Mouse (Mus musculus) lung, postnatal 0 days (tissue): ENCODE data around the gene Atp6v0a1. TPM values are rescaled to one million over a fixed set of nuclear protein-coding genes. Genes with fewer than 3 reads are reported as not detected.

Experiments used
- ATAC-seq: fragments of 200-750 bp; cut with Nextera tagmentation; 2 replicates; pipeline ENCODE4 v1.8.0; 2017; ENCODE audit warnings: moderate library complexity
- DNase-seq: peaks from one replicate; pipeline ENCODE4 v3.0.0-alpha.2; 2016; ENCODE audit warnings: low spot score
- H3K27ac ChIP-seq: fragments of 300-500 bp; sonication (generic); 2 replicates; pipeline ENCODE4 v1.5.1; 2014; ENCODE audit warnings: antibody characterized with exemption, mild to moderate bottlenecking, low read length, mixed read lengths
- H3K27me3 ChIP-seq: fragments of 300-500 bp; sonication (generic); replicated peaks from 2 replicates; pipeline ENCODE4 v1.6.1; 2014; ENCODE audit warnings: low read length, mixed read lengths; ENCODE audit not compliant: insufficient read depth
- H3K36me3 ChIP-seq: fragments of 300-500 bp; sonication (generic); 2 replicates; pipeline ENCODE4 v1.6.1; 2014; ENCODE audit warnings: low read length, mixed read lengths; ENCODE audit not compliant: insufficient read depth
- H3K4me1 ChIP-seq: fragments of 300-500 bp; sonication (generic); 2 replicates; pipeline ENCODE4 v1.6.1; 2014; ENCODE audit warnings: antibody characterized with exemption, low read depth, low read length, mixed read lengths; ENCODE audit not compliant: insufficient read depth
- H3K4me2 ChIP-seq: fragments of 300-500 bp; sonication (generic); replicated peaks from 2 replicates; pipeline ENCODE4 v1.6.1; 2014; ENCODE audit warnings: low read depth, mild to moderate bottlenecking, low read length, moderate library complexity, mixed read lengths
- H3K4me3 ChIP-seq: fragments of 300-500 bp; sonication (generic); 2 replicates; pipeline ENCODE4 v1.5.1; 2014; ENCODE audit warnings: low read depth, low read length
- H3K9ac ChIP-seq: fragments of 300-500 bp; sonication (generic); replicated peaks from 2 replicates; pipeline ENCODE4 v1.6.1; 2014; ENCODE audit warnings: low read depth, mild to moderate bottlenecking
- H3K9me3 ChIP-seq: fragments of 300-500 bp; sonication (generic); 2 replicates; pipeline ENCODE4 v1.6.1; 2016; ENCODE audit warnings: low read length, mixed read lengths
- CTCF ChIP-seq: IDR thresholded peaks from 2 replicates; pipeline ENCODE4 v1.5.1; 2016; ENCODE audit warnings: antibody characterized with exemption, mild to moderate bottlenecking
- EP300 ChIP-seq: IDR thresholded peaks from 2 replicates; pipeline ENCODE4 v1.6.1; 2016; ENCODE audit warnings: antibody characterized with exemption, mild to moderate bottlenecking, control low read depth
- WGBS: fragments of 180-500 bp; shearing (Covaris S2); extraction: QIAGEN DNeasy Blood & Tissue Kit; methylation state at CpG from one replicate; pipeline ENCODE4 v1.1.7; 2014; 5-methylcytosine and 5-hydroxymethylcytosine counted together
- polyA plus RNA-seq: library from polyadenylated mRNA; unstranded; fragments of >200 nt; fragmentation: Nextera tagmentation; extraction: Ambion mirVana; gene quantifications from 2 replicates; pipeline ENCODE4 v1.2.1, GENCODE M21; 2015

Atp6v0a1 gene
- polyA plus RNA-seq, 1 experiment from 2014 or later: 51.3 TPM

DNA sequence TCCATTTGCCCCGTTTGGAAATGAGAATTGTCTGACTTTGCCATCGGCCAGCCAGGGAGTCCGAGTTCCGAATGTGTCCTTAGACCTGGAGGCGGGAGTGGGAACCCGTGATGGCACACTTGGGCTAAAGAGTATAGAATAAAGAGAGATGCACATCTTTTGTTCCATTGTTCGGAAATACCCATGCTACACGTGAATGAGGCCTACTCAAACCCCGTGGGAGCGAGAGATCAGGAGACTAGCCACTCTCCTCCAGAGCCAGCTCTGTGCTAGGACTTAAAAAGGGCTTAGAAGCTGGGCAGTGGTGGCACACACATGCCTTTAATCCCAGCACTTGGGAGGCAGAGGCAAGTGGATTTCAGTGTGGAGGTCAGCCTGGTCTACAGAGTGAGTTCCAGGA lies 50.2 kb downstream of the Atp6v0a1 start:
- Histone ChIP-seq H3K9me3 (no peaks in the 10 kb centered on the region), H3K36me3 (peaks cover 8% of the 10 kb centered on the region; the same call in 1 of the 2 replicates), H3K4me3 (no peak overlapping the region), H3K9ac (no peak overlapping the region), H3K4me2 (no peak overlapping the region), H3K27ac (peak overlapping the region; percentile 90), H3K4me1 (peaks cover 60% of the 10 kb centered on the region), H3K27me3 (no peaks in the 10 kb centered on the region)
- DNase-seq: no peak
- ATAC-seq: no peak
- 85% methylated on average over 10 of the region's 10 CpGs for WGBS
- TF ChIP-seq EP300: no peak
- TF ChIP-seq CTCF: no peak

DNA sequence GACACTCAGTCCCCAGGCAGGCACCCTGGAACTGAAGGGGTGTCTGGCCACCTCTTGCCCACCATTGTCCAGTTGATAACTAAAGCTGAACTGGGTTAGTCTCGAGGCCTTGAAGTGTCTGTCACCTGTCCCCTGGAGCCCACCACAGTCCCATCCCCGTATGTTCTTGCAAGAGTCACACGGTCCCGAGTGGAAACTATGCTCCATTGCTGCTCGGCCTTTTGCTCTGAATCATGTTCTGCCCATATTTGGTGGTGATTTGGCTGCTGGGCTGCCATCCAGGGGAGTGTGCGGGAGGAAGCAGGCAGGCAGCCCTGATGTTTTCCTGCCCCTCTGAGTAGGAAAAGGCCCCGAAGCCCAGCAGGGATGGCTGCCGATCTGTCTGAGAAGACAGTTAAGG lies 50.9 kb downstream of the Atp6v0a1 start:
- H3K9me3 ChIP-seq: no peaks in the 10 kb centered on the region
- H3K27ac ChIP-seq: peak overlapping the region; percentile 90
- peaks cover 60% of the 10 kb centered on the region for H3K4me1 ChIP-seq
- DNase-seq (peak; percentile 85), ATAC-seq (0 out of 2 replicates have a peak, but pooled peaks have one; percentile 3)
- H3K4me3 ChIP-seq: no peak overlapping the region
- TF ChIP-seq EP300 (peak; percentile 49; the same call in 1 of the 2 replicates), CTCF (no peak)
- no peaks in the 10 kb centered on the region for H3K27me3 ChIP-seq
- peaks cover 5% of the 10 kb centered on the region; the same call in 1 of the 2 replicates for H3K36me3 ChIP-seq
- 15% methylated on average over 8 of the region's 8 CpGs for WGBS
- no peak overlapping the region for H3K9ac ChIP-seq
- H3K4me2 ChIP-seq: no peak overlapping the region

DNA sequence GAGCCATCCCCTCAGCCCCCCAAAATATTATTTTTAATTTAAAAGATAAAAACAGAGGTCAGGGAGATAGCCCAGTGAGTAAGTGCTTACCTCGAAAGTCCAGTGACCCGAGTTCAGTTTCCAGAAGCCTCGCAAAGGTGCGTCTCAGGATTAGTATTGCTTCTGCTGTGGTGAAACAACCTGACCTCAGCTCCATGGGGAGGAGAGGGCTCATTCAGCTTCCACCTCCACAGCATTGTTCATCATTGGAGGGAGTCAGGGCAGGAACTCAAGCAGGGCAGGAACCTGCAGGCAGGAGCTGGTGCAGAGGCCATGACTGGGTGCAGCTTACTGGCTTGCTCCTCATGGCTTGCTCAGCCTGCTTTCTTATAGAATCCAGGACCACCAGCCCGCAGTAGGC lies 51.8 kb downstream of the Atp6v0a1 start:
- ATAC-seq (no peak), DNase-seq (no peak)
- Histone ChIP-seq H3K4me2 (no peak overlapping the region), H3K27me3 (no peaks in the 10 kb centered on the region), H3K4me3 (no peak overlapping the region), H3K9me3 (no peaks in the 10 kb centered on the region), H3K36me3 (no peaks in the 10 kb centered on the region), H3K27ac (peak overlapping the region; percentile 97; the same call in 1 of the 2 replicates), H3K9ac (no peak overlapping the region), H3K4me1 (peaks cover 56% of the 10 kb centered on the region)
- WGBS: 88% methylated on average over 5 of the region's 5 CpGs
- no peak for TF ChIP-seq EP300
- TF ChIP-seq CTCF: no peak

DNA sequence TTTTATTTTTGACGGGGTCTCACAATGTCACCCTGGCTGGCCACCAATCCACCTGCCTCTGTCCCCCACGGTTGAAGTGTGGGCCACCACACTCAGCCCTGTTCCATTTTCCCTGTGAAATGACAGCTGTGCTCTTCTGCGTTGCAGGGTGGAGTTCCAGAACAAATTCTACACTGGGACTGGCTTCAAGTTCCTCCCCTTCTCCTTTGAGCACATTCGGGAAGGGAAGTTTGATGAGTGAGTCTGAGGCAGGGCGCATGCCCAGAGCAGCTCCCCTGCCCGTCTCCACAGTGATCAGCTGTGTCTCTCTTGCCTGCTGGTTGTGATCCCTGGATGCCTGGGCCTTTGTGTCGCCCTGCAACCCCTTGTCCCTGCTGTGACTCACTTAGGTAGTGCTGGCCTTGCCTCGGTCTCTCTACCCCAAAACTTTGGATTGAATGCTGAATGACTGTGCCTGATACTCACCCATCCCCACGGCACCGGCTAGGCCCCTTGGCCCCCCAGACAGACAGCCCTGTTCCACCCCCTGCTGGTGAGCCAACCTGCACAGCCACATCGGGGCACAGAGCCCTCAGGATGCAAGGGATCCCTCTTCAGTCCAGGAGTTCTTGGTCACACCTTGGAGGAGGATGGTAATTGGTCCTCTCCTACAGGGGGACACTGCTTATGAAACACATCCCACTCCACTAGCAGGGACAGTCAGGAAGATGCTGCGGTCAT lies 53.1 kb downstream of the Atp6v0a1 start:
- DNase-seq (peak; percentile 58), ATAC-seq (no peak)
- Histone ChIP-seq H3K4me1 (peaks cover 53% of the 10 kb centered on the region), H3K27ac (peak overlapping the region; percentile 97), H3K36me3 (no peaks in the 10 kb centered on the region), H3K27me3 (no peaks in the 10 kb centered on the region), H3K4me2 (no peak overlapping the region), H3K9ac (no peak overlapping the region), H3K4me3 (no peak overlapping the region), H3K9me3 (no peaks in the 10 kb centered on the region)
- WGBS: 56% methylated on average over 12 of the region's 12 CpGs
- no peak for TF ChIP-seq EP300
- peak; percentile 38 for TF ChIP-seq CTCF

DNA sequence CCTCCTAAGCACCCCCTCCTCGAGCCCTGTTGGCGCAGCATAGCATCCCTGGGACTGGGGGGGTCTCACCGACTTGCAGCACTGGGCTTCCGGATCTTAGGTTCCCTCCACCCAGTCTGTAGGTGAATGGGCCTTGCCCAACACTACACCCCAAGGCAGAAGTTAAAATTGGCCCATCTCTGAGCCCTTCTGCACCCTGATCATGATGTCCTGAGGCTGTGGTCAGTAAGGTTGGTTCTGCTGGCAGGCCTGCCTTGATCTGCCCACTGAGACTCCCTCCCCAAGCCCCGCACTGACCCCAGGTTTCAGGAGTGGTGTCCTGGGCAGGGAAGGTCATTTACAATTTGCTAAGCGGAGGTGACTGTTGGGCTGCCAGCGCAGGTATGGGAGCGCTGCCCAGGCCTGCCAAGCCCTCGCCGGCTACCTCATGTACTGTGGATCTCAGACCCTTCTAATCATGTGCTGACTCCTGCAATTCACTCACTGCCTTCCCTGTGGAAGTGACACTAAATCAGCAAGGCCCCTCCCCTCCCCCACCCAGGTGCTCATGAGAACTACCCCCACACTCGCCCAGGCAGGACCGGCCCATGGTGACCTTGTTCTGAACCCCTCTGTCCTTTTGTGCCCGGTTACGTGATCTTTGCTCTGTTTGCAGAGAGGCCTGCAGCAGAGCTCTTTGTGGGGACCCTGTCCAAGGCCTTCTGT lies 53.9 kb downstream of the Atp6v0a1 start:
- no peak for DNase-seq
- H3K9me3 ChIP-seq: no peaks in the 10 kb centered on the region
- no peaks in the 10 kb centered on the region for H3K36me3 ChIP-seq
- no peak; the same call in 1 of the 2 replicates for ATAC-seq
- WGBS: 52% methylated on average over 14 of the region's 14 CpGs
- no peak overlapping the region for H3K9ac ChIP-seq
- peak overlapping the region; percentile 97 for H3K27ac ChIP-seq
- no peak for TF ChIP-seq CTCF
- no peak for TF ChIP-seq EP300
- no peaks in the 10 kb centered on the region for H3K27me3 ChIP-seq
- H3K4me3 ChIP-seq: no peak overlapping the region
- peaks cover 50% of the 10 kb centered on the region for H3K4me1 ChIP-seq
- H3K4me2 ChIP-seq: peak overlapping the region; percentile 27

DNA sequence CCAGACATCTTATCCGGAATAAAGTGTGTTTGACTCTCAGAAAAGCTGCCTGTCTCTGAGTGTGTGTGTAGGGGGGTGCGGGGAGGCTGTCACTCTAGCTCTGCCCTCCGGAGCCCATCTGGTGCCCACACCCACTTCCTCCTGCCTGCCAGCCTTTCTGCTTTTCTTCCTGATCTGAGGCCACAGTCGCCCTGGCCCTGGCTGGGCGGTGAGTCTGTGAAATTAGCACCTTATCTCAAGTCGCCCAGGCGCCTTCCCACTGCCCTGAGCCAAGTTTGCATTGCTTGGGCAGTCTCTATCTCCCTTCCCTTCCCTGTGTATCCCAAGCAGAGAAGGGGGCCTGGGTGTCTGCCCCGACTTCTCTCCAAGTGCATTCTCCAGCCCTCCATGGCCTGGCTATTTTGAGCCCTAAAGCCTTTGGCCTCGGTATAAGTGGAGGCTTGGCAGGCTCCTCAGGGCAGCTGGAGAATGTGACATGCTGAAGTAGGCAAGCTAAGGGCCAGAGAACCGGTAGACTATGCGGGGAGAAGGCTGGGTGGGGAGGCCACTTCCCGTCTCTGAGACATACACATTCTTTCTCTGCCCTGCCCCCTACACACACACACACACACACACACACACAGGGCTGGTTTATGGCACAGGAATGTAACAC lies 54.5 kb downstream of the Atp6v0a1 start:
- ATAC-seq (peak; percentile 91), DNase-seq (peak; percentile 97)
- 6% methylated on average over 12 of the region's 12 CpGs for WGBS
- peaks cover 43% of the 10 kb centered on the region for H3K4me1 ChIP-seq
- no peak overlapping the region for H3K4me3 ChIP-seq
- H3K4me2 ChIP-seq: peak overlapping the region; percentile 27
- H3K27ac ChIP-seq: peak overlapping the region; percentile 97
- H3K9ac ChIP-seq: no peak overlapping the region
- H3K27me3 ChIP-seq: no peaks in the 10 kb centered on the region
- TF ChIP-seq CTCF: no peak
- TF ChIP-seq EP300: peak; percentile 88
- H3K36me3 ChIP-seq: no peaks in the 10 kb centered on the region
- no peaks in the 10 kb centered on the region for H3K9me3 ChIP-seq
